Mouse (Mus musculus) hindbrain, embryonic 14.5 days (tissue): ENCODE data around the gene Gm5105. TPM values are rescaled to one million over a fixed set of nuclear protein-coding genes. Genes with fewer than 3 reads are reported as not detected.
A peak's percentile ranks its signal among the peaks of the same experiment; 100 is the strongest.

ENCODE experiments used
- ATAC-seq: fragments of 200-750 bp; cut with Nextera tagmentation; 2 replicates; pipeline ENCODE4 v1.8.0; 2017; ENCODE audit warnings: moderate number of reproducible peaks, mild to moderate bottlenecking, moderate TSS enrichment, moderate library complexity; ENCODE audit not compliant: low FRiP score
- DNase-seq: peaks from one replicate; pipeline ENCODE4 v3.0.0-alpha.2; 2015; ENCODE audit warnings: low spot score
- H3K27ac ChIP-seq: fragments of 300-500 bp; sonication (generic); 2 replicates; pipeline ENCODE4 v1.5.1; 2014; ENCODE audit warnings: mild to moderate bottlenecking, moderate library complexity
- H3K27me3 ChIP-seq: fragments of 300-500 bp; sonication (generic); 2 replicates; pipeline ENCODE4 v1.6.1; 2014; ENCODE audit warnings: mild to moderate bottlenecking, low read length, mixed read lengths; ENCODE audit not compliant: control insufficient read depth, insufficient read depth
- H3K36me3 ChIP-seq: fragments of 300-500 bp; sonication (generic); replicated peaks from 2 replicates; pipeline ENCODE4 v1.6.1; 2014; ENCODE audit not compliant: control insufficient read depth, insufficient read depth
- H3K4me1 ChIP-seq: fragments of 300-500 bp; sonication (generic); replicated peaks from 2 replicates; pipeline ENCODE4 v1.6.1; 2014; ENCODE audit warnings: antibody characterized with exemption, low read length, mixed read lengths; ENCODE audit not compliant: control insufficient read depth, insufficient read depth
- H3K4me2 ChIP-seq: fragments of 300-500 bp; sonication (generic); replicated peaks from 2 replicates; pipeline ENCODE4 v1.6.1; 2014; ENCODE audit warnings: mild to moderate bottlenecking, moderate library complexity
- H3K4me3 ChIP-seq: fragments of 300-500 bp; sonication (generic); replicated peaks from 2 replicates; pipeline ENCODE4 v1.5.1; 2014; ENCODE audit warnings: mild to moderate bottlenecking, low read length
- H3K9ac ChIP-seq: fragments of 300-500 bp; sonication (generic); 2 replicates; pipeline ENCODE4 v1.6.1; 2014
- H3K9me3 ChIP-seq: fragments of 300-500 bp; sonication (generic); 2 replicates; pipeline ENCODE4 v1.6.1; 2016; ENCODE audit warnings: low read length; ENCODE audit not compliant: control insufficient read depth
- WGBS: fragments of 180-500 bp; shearing (Covaris S2); extraction: QIAGEN DNeasy Blood & Tissue Kit; methylation state at CpG from one replicate; pipeline ENCODE4 v1.1.7; 2014; 5-methylcytosine and 5-hydroxymethylcytosine counted together
- polyA plus RNA-seq: library from polyadenylated mRNA; unstranded; fragments of >200 nt; fragmentation: Nextera tagmentation; extraction: Ambion mirVana; gene quantifications from 2 replicates; pipeline ENCODE4 v1.2.1, GENCODE M21; 2014

The Gm5105 gene
- polyA plus RNA-seq, 1 experiment from 2014 or later, result 0.29 TPM

DNA sequence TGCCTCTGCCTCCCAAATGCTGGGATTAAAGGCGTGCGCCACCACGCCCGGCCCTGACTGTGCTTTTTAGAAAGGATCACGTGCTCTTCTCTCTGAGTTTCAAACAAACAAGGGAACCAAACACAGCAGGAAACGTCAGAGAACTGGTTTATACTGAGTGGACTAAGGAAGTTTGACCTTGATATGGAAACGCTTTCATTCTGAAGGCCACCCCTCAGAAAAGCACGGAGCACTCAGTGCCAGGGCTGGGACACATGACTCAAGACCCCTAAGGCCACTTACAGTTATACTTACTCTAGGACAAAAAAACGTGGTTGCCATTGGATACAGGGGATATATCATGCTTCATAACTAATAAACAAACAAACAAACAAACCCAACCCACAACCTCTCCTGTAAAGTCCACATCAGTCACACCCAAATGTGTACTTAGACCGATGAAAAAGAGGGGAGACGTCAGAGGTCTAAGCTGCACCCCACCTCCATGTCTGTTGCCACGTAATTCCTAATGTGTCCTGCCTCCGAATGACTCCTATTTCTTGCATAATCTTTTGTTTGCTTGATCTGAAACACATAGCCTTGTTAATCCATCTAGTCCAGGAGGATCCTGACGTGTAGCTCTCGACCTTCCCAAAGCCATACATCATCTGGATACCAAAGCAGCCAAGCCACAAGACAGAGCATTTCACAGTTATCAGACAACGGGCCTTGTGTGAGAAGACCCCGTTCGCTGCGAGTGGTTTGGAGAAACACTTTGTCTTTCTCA is 29.3 kb upstream of the Gm5105 start:
- DNase-seq, result no peak
- Histone ChIP-seq H3K27ac (no peak overlapping the region), H3K4me3 (no peak overlapping the region), H3K36me3 (no peaks in the 10 kb centered on the region), H3K27me3 (no peaks in the 10 kb centered on the region), H3K9ac (no peak overlapping the region), H3K9me3 (no peaks in the 10 kb centered on the region), H3K4me1 (0 out of 2 replicates have a peak, but pooled peaks cover 3% of the 10 kb centered on the region), H3K4me2 (no peak overlapping the region)
- 77% methylated on average over 19 of the region's 19 CpGs for WGBS
- ATAC-seq, result no peak

DNA sequence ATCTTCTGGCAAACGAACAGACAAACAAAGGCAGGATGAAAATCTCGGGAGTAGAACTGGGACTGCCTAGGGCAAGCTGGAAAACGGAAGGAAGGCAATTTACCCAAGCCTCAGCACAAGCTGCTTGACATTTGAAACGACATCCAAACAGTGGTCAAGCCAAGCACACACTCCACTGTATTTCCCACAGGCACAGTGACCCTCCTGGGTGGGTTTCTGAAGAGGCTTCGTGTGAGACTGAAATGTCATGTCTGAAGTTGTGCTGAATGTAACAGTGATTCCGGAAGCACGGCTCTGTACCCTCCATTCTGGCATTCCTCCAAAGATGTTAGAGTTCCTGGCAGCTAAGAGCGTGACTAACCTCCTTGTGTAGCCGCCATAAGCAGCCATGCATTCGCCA is 28.5 kb upstream of the Gm5105 start:
- Histone ChIP-seq H3K9me3 (no peaks in the 10 kb centered on the region), H3K27ac (peak overlapping the region; percentile 61; the same call in 1 of the 2 replicates), H3K36me3 (no peaks in the 10 kb centered on the region), H3K4me2 (no peak overlapping the region), H3K27me3 (no peaks in the 10 kb centered on the region), H3K4me3 (no peak overlapping the region), H3K9ac (no peak overlapping the region), H3K4me1 (0 out of 2 replicates have a peak, but pooled peaks cover 3% of the 10 kb centered on the region)
- WGBS, result 52% methylated on average over 10 of the region's 10 CpGs
- DNase-seq (peak; percentile 58), ATAC-seq (peak; percentile 76; the same call in 1 of the 2 replicates)

DNA sequence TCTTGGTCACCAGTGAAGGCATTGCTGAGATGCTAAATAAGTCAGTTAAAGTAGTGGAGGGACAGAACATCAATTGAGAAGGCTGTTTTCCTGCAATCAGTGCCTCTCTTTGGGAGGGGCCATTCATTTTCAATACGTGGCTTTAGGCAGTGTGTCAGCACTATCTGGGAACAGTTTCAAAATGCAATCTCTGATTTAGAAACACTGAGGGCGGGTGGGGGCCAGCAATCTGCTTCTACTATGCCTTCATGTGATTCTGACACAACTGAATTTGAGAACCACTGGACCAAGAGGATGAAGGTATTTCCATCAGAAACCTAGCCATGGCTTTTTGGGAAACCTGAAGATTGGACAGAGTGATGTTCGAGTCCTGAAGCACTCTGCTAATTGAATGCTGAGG is 28.1 kb upstream of the Gm5105 start:
- WGBS, result 71% methylated on average over 3 of the region's 3 CpGs
- ATAC-seq (no peak), DNase-seq (no peak)
- Histone ChIP-seq H3K4me3 (no peak overlapping the region), H3K27ac (0 out of 2 replicates have a peak overlapping the region, but pooled peaks have one; percentile 61), H3K4me1 (0 out of 2 replicates have a peak, but pooled peaks cover 3% of the 10 kb centered on the region), H3K27me3 (no peaks in the 10 kb centered on the region), H3K9ac (no peak overlapping the region), H3K4me2 (no peak overlapping the region), H3K9me3 (no peaks in the 10 kb centered on the region), H3K36me3 (no peaks in the 10 kb centered on the region)

DNA sequence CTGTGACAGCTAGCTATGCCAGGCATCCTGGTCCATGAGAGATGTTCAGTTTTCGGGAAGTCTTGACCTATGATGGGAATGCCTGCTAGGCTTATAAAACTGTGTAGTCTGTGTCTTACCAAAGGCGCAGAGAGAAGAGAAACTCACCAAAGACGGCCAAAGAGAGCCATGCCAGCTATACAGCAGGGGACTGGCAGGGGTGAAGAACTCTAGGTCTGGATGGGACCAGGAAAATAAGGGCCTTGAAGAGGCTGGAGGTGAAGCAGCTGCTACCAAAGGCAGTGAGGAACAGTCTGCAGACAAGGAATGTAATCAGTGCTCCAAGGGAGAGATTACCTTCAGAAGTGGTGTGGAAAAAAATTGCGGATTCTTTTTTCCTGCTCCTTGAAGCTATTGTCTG is 16.7 kb upstream of the Gm5105 start:
- Histone ChIP-seq H3K36me3 (no peaks in the 10 kb centered on the region), H3K4me3 (no peak overlapping the region), H3K4me1 (no peaks in the 10 kb centered on the region), H3K9ac (no peak overlapping the region), H3K27ac (no peak overlapping the region), H3K27me3 (no peaks in the 10 kb centered on the region), H3K4me2 (no peak overlapping the region), H3K9me3 (no peaks in the 10 kb centered on the region)
- WGBS, result 64% methylated on average over 4 of the region's 4 CpGs
- DNase-seq (no peak), ATAC-seq (no peak)

DNA sequence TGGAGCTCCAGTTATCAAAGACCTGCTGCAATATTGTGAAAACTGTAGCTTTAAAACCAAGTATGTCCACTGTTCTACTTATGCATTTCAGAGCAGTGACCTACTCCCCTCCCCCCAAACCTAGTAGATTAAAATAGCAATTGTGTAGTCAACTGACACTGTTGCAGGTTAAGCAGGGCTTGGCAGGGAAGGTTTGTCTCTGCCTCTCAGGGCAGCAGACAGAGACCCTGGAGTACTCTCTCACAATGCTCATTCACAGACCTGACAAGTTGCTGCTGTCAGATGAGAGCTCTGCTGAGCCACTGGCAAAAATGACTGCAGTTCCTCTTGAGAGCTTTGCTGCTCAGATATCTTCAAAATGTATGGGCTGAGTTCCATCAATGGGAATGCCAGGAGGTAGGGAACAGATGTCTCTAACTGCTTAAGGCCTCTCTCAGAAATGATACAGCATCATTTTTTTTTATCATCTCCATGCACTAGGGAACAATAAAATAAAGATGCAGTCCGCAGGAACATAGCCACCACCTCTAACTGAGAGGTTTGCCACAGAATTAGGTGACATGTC is 16.0 kb upstream of the Gm5105 start:
- H3K4me1 ChIP-seq, result no peaks in the 10 kb centered on the region
- H3K27ac ChIP-seq, result no peak overlapping the region
- no peaks in the 10 kb centered on the region for H3K9me3 ChIP-seq
- no peaks in the 10 kb centered on the region for H3K36me3 ChIP-seq
- no peak overlapping the region for H3K4me3 ChIP-seq
- no peaks in the 10 kb centered on the region for H3K27me3 ChIP-seq
- DNase-seq (no peak), ATAC-seq (no peak)
- H3K4me2 ChIP-seq, result no peak overlapping the region
- 73% methylated on average over 1 of the region's 1 CpGs for WGBS
- no peak overlapping the region for H3K9ac ChIP-seq

DNA sequence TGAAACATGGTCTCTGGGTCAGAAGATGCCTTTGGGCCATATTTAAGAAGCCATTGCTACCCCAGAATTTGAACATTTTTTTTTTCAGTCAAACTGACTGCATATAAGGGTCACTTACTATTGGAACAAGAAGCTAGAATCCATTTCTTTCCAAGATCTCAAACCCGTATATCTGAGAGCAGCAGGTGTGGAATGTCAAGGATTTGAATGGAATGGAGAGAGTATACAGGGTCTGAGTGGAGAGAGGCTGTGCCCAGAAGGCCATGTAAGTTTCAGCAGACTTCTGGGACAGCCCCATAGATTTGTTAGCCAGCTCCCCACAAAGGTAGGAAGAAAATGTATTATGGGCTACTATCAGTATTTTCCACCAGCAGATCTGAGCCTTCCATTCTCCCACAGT is 11.5 kb upstream of the Gm5105 start:
- Histone ChIP-seq H3K27me3 (no peaks in the 10 kb centered on the region), H3K27ac (no peak overlapping the region), H3K4me2 (no peak overlapping the region), H3K4me3 (no peak overlapping the region), H3K9me3 (no peaks in the 10 kb centered on the region), H3K4me1 (0 out of 2 replicates have a peak, but pooled peaks cover 3% of the 10 kb centered on the region), H3K9ac (no peak overlapping the region), H3K36me3 (no peaks in the 10 kb centered on the region)
- WGBS, result 85% methylated on average over 1 of the region's 1 CpGs
- no peak for DNase-seq
- ATAC-seq, result no peak

DNA sequence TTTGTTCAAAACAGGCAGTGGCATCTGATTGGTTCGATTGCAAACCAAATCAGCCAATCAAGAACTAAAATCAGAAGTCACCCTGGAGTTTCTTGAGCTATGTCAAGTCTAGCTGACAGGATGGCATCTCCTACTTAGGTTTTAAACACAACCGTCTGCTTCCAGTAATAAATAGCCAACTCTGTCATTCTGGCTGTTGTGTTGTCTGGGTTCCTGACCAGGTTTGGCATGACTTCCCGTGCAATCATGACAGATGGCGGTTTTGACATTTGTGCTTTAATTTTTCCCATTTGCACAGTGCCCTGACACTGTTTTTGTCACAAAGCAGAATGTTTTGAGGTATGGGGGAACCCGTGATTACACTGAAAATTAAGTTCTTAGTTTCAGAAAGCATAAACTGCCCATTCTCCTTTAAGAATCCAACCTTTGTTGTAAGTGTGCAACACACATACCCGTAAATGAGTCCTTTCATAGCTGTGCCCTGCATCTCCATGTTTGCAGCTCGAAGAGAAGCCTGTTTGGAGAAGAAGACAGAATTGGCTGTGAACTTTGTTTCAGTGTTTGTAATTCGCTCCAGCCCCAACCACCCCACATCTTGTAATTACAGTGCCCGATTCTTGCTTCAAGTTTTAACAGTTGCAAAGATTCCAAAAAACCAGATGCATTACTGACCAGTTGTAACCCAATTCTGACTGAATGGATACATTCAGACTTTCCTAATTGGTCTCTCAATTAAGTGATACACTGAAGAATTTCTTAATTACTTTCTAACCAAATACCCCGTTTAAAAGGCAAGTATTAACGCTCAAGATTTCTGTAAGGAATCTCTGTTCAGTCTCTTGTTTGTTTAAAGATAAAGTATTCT is 10.5 kb upstream of the Gm5105 start:
- H3K27ac ChIP-seq, result no peak overlapping the region
- no peak overlapping the region for H3K9ac ChIP-seq
- 88% methylated on average over 11 of the region's 11 CpGs for WGBS
- H3K9me3 ChIP-seq, result no peaks in the 10 kb centered on the region
- H3K4me3 ChIP-seq, result no peak overlapping the region
- H3K27me3 ChIP-seq, result no peaks in the 10 kb centered on the region
- no peaks in the 10 kb centered on the region for H3K36me3 ChIP-seq
- no peak overlapping the region for H3K4me2 ChIP-seq
- no peak for DNase-seq
- H3K4me1 ChIP-seq, result 0 out of 2 replicates have a peak, but pooled peaks cover 3% of the 10 kb centered on the region
- ATAC-seq, result no peak

DNA sequence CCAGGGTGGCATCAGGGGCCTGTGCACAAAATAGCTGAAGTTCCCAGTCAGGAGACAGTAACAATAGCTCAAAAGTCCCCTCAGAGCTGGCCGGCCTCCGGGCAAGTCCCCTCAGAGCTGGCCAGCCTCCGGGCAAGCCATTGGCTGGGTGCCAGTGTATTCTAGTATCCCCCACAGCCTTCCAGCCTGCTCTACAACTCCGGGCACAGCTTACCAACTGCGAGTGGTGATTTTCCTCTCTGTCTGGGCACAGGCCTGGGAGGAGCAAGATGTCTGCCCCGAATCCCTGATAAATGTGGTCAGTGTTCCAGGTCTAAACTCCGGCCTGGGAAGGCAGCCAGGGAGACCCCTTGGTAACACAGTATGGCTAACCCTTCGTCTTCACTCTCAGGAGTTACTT is 8.0 kb upstream of the Gm5105 start:
- WGBS, result 55% methylated on average over 8 of the region's 8 CpGs
- peak; percentile 38 for DNase-seq

DNA sequence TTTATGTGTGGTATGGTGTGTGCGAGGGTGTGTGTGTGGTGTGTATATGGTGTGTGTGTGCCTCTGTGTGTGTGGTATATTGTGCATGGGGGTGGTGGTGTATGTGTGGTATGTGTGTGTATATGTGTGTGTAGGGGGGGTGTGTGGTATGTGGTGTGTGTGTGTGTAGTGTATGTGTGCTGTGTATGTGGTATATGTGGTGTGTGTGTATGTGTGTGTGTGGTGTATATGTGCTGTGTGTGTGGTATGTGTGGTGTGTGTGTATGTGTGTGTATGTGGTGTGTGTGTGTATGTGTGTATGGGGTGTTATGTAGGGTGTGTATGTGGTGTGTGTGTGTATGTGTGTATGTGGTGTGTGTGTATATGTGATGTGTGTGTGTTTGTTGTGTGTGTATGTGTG is 7.0 kb upstream of the Gm5105 start:
- ATAC-seq, result peak; percentile 32; the same call in 1 of the 2 replicates
- H3K27me3 ChIP-seq, result no peaks in the 10 kb centered on the region
- DNase-seq, result no peak
- H3K4me2 ChIP-seq, result no peak overlapping the region
- no peaks in the 10 kb centered on the region for H3K36me3 ChIP-seq
- no peak overlapping the region for H3K27ac ChIP-seq
- no peaks in the 10 kb centered on the region for H3K9me3 ChIP-seq
- H3K4me1 ChIP-seq, result peaks cover 3% of the 10 kb centered on the region; the same call in 1 of the 2 replicates
- WGBS, result 96% methylated on average over 1 of the region's 1 CpGs
- H3K9ac ChIP-seq, result no peak overlapping the region
- no peak overlapping the region for H3K4me3 ChIP-seq

More for the DNA sequence above, 8.0 kb upstream of the Gm5105 start:
- ATAC-seq, result peak; percentile 83; the same call in 1 of the 2 replicates
- peaks cover 3% of the 10 kb centered on the region; the same call in 1 of the 2 replicates for H3K4me1 ChIP-seq
- no peaks in the 10 kb centered on the region for H3K36me3 ChIP-seq
- H3K4me3 ChIP-seq, result no peak overlapping the region
- H3K27ac ChIP-seq, result peak overlapping the region; percentile 1; the same call in 1 of the 2 replicates
- H3K9me3 ChIP-seq, result no peaks in the 10 kb centered on the region
- H3K27me3 ChIP-seq, result no peaks in the 10 kb centered on the region
- H3K9ac ChIP-seq, result no peak overlapping the region
- H3K4me2 ChIP-seq, result no peak overlapping the region
